Mouse (Mus musculus) naive thymus-derived CD4-positive, alpha-beta T cell, adult 5 months (primary cell): Measurements from ENCODE around the gene Manba. TPM values are rescaled to one million over a fixed set of nuclear protein-coding genes. Genes with fewer than 3 reads are reported as not detected.

Experiments
- polyA plus RNA-seq: library from polyadenylated mRNA; unstranded; fragments of 100-300 nt; shearing (Covaris generic); gene quantifications from one replicate; pipeline ENCODE4 v1.2.1, GENCODE M21; 2017

Manba gene
- 17.8 TPM for polyA plus RNA-seq

GRCm38 (mm10) chr3:135485128-135485899, at the start of gene Manba:
Gene Manba, plus strand, starts transcription at chr3:135485611.

GRCm38 (mm10) chr3:135437758-135438495, 47.5 kb upstream of the Manba start, which contains the start of gene Ube2d3:
Gene Ube2d3, plus strand, starts transcription at chr3:135438149.

Other genes starting within 250 kb of the Manba start
- gene Bdh2, start 204.4 kb upstream of the Manba start, polyA plus RNA-seq: not detected
- 1.3 TPM for gene Slc9b2, start 177.9 kb upstream of the Manba start, polyA plus RNA-seq
- 0.35 TPM for gene Slc9b1, start 137.6 kb upstream of the Manba start, polyA plus RNA-seq
- 142 TPM for gene Cisd2, start 61.7 kb upstream of the Manba start, polyA plus RNA-seq
- 919 TPM for gene Ube2d3, start 47.5 kb upstream of the Manba start, polyA plus RNA-seq
- 50.1 TPM for gene Nfkb1, start 205.9 kb downstream of the Manba start, polyA plus RNA-seq